Mouse (Mus musculus) midbrain, embryonic 15.5 days (tissue): ENCODE results near the gene Prdx1. TPM values are rescaled to one million over a fixed set of nuclear protein-coding genes. Genes with fewer than 3 reads are reported as not detected.

Source experiments
- ATAC-seq: fragments of 200-750 bp; cut with Nextera tagmentation; replicated peaks from 2 replicates; pipeline ENCODE4 v1.8.0; 2017; ENCODE audit warnings: moderate TSS enrichment
- H3K27ac ChIP-seq: fragments of 300-500 bp; sonication (generic); 2 replicates; pipeline ENCODE4 v1.5.1; 2015; ENCODE audit warnings: mild to moderate bottlenecking, inconsistent platforms
- H3K27me3 ChIP-seq: fragments of 300-500 bp; sonication (generic); replicated peaks from 2 replicates; pipeline ENCODE4 v1.6.1; 2015; ENCODE audit warnings: inconsistent platforms
- H3K36me3 ChIP-seq: fragments of 300-500 bp; sonication (generic); replicated peaks from 2 replicates; pipeline ENCODE4 v1.6.1; 2015; ENCODE audit warnings: inconsistent platforms
- H3K4me1 ChIP-seq: fragments of 300-500 bp; sonication (generic); 2 replicates; pipeline ENCODE4 v1.6.1; 2015; ENCODE audit warnings: inconsistent platforms
- H3K4me2 ChIP-seq: fragments of 300-500 bp; sonication (generic); 2 replicates; pipeline ENCODE4 v1.6.1; 2015; ENCODE audit warnings: inconsistent platforms, mild to moderate bottlenecking, moderate library complexity
- H3K4me3 ChIP-seq: fragments of 300-500 bp; sonication (generic); 2 replicates; pipeline ENCODE4 v1.5.1; 2015; ENCODE audit warnings: mild to moderate bottlenecking, inconsistent platforms
- H3K9ac ChIP-seq: fragments of 300-500 bp; sonication (generic); 2 replicates; pipeline ENCODE4 v1.6.1; 2015; ENCODE audit warnings: mild to moderate bottlenecking, inconsistent platforms
- H3K9me3 ChIP-seq: fragments of 300-500 bp; sonication (generic); 2 replicates; pipeline ENCODE4 v1.6.1; 2016; ENCODE audit warnings: inconsistent platforms
- WGBS: fragments of 180-500 bp; shearing (Covaris S2); methylation state at CpG from one replicate; pipeline ENCODE4 v1.1.7; 2015; ENCODE audit warnings: mixed read lengths; 5-methylcytosine and 5-hydroxymethylcytosine counted together
- polyA plus RNA-seq: library from polyadenylated mRNA; unstranded; fragments of >200 nt; fragmentation: Nextera tagmentation; extraction: Ambion mirVana; gene quantifications from 2 replicates; pipeline ENCODE4 v1.2.1, GENCODE M21; 2015

Prdx1 gene
- polyA plus RNA-seq, 1 experiment from 2014 or later = 370 TPM

DNA sequence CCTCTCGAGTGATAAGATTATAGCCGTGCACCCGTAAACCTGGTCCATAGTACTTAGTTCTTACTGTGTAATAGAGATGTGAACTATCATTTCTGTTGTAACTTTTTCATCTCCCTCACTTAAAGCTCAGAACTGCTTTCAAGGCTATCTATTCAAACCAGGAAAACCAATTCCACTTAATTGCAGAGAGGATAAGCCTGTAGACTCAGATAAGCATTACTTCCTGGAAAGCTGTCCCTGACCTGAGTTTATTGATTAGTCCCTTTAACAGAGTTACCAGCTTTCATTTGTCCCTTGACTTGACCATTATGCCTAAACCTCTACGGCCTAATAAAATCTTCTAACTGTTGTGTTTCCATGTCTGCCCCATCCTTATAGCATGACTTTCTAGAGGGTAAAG, 1.4 kb upstream of the Prdx1 start:
- peaks cover 21% of the 10 kb centered on the region for H3K4me1 ChIP-seq
- 87% methylated on average over 4 of the region's 4 CpGs for WGBS
- H3K36me3 ChIP-seq = no peaks in the 10 kb centered on the region
- no peak overlapping the region for H3K9ac ChIP-seq
- no peak overlapping the region for H3K4me3 ChIP-seq
- no peak overlapping the region for H3K27ac ChIP-seq
- ATAC-seq = no peak
- no peaks in the 10 kb centered on the region for H3K9me3 ChIP-seq
- H3K4me2 ChIP-seq = no peak overlapping the region
- no peaks in the 10 kb centered on the region for H3K27me3 ChIP-seq

DNA sequence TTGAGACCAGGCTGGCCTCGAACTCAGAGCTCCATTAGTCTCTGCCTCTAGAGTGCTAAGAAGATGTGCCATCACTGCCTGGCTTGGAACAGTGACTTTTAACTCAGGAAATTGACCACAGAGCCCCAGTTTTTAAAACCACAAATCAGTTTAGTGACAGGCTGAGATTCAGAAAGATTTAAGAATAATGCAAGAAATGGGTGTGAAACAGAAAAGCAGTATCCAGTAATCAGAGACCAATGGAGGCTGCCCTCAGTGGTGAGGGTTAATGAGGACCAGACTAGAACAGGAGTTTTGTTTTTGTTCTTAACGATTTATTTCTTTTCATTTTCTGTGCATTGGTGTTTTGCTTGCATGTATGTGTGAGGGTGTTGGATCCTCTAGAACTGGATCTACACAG, 679 bp upstream of the Prdx1 start:
- Histone ChIP-seq H3K4me1 (peaks cover 21% of the 10 kb centered on the region), H3K27me3 (no peaks in the 10 kb centered on the region), H3K4me2 (peak overlapping the region; percentile 84), H3K36me3 (no peaks in the 10 kb centered on the region), H3K27ac (peak overlapping the region; percentile 86; the same call in 1 of the 2 replicates), H3K4me3 (peak overlapping the region; percentile 91), H3K9ac (no peak overlapping the region; the same call in 1 of the 2 replicates), H3K9me3 (no peaks in the 10 kb centered on the region)
- no peak for ATAC-seq
- 68% methylated on average over 2 of the region's 2 CpGs for WGBS

- H3K9me3 ChIP-seq = no peaks in the 10 kb centered on the region
- H3K9ac ChIP-seq = no peak overlapping the region
- WGBS = 19% methylated on average over 1 of the region's 1 CpGs
- no peak for ATAC-seq
- H3K4me2 ChIP-seq = peak overlapping the region; percentile 84
- peak overlapping the region; percentile 91; the same call in 1 of the 2 replicates for H3K4me3 ChIP-seq
- peaks cover 2% of the 10 kb centered on the region; the same call in 1 of the 2 replicates for H3K36me3 ChIP-seq
- no peak overlapping the region for H3K27ac ChIP-seq
- peaks cover 21% of the 10 kb centered on the region for H3K4me1 ChIP-seq
- H3K27me3 ChIP-seq = no peaks in the 10 kb centered on the region
Observed at GRCm38 (mm10) chr4:116687041-116687440, 1.7 kb downstream of the Prdx1 start.

GRCm38 (mm10) chr4:116689309-116689876, 4.0 kb downstream of the Prdx1 start:
- peaks cover 21% of the 10 kb centered on the region for H3K4me1 ChIP-seq
- ATAC-seq = no peak
- no peaks in the 10 kb centered on the region for H3K9me3 ChIP-seq
- H3K9ac ChIP-seq = no peak overlapping the region
- H3K36me3 ChIP-seq = peaks cover 12% of the 10 kb centered on the region; the same call in 1 of the 2 replicates
- no peak overlapping the region for H3K27ac ChIP-seq
- H3K27me3 ChIP-seq = no peaks in the 10 kb centered on the region
- WGBS = 92% methylated on average over 4 of the region's 4 CpGs
- H3K4me2 ChIP-seq = no peak overlapping the region
- H3K4me3 ChIP-seq = no peak overlapping the region

DNA sequence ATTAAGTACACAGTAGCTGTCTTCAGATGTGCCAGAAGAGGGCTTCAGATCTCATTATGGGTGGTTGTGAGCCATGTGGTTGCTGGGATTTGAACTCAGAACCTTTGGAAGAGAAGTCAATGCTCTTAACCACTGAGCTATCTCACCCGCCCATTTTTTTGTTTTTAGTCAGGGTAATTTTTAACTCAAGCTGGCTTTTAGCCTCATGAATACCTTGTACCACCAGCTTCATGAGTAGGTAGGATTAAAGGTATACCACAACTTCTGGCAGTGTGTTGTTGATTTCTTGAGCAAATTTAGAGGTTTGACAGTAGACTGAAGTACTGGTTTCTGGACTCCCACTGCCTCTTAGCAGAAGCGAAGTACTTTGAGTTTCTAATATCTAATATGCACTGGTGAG, 6.8 kb downstream of the Prdx1 start:
- Histone ChIP-seq H3K27me3 (no peaks in the 10 kb centered on the region), H3K9ac (no peak overlapping the region), H3K36me3 (peaks cover 13% of the 10 kb centered on the region; the same call in 1 of the 2 replicates), H3K4me2 (no peak overlapping the region), H3K9me3 (no peaks in the 10 kb centered on the region), H3K4me1 (peaks cover 2% of the 10 kb centered on the region), H3K27ac (no peak overlapping the region), H3K4me3 (no peak overlapping the region)
- WGBS = 99% methylated on average over 2 of the region's 2 CpGs
- no peak for ATAC-seq

GRCm38 (mm10) chr4:116693785-116694184, 8.4 kb downstream of the Prdx1 start:
- no peaks in the 10 kb centered on the region for H3K27me3 ChIP-seq
- WGBS = 91% methylated on average over 2 of the region's 2 CpGs
- no peak overlapping the region for H3K4me3 ChIP-seq
- no peaks in the 10 kb centered on the region for H3K9me3 ChIP-seq
- H3K4me2 ChIP-seq = no peak overlapping the region
- H3K9ac ChIP-seq = no peak overlapping the region
- H3K27ac ChIP-seq = no peak overlapping the region
- peaks cover 16% of the 10 kb centered on the region; the same call in 1 of the 2 replicates for H3K36me3 ChIP-seq
- no peak for ATAC-seq
- H3K4me1 ChIP-seq = no peaks in the 10 kb centered on the region

DNA sequence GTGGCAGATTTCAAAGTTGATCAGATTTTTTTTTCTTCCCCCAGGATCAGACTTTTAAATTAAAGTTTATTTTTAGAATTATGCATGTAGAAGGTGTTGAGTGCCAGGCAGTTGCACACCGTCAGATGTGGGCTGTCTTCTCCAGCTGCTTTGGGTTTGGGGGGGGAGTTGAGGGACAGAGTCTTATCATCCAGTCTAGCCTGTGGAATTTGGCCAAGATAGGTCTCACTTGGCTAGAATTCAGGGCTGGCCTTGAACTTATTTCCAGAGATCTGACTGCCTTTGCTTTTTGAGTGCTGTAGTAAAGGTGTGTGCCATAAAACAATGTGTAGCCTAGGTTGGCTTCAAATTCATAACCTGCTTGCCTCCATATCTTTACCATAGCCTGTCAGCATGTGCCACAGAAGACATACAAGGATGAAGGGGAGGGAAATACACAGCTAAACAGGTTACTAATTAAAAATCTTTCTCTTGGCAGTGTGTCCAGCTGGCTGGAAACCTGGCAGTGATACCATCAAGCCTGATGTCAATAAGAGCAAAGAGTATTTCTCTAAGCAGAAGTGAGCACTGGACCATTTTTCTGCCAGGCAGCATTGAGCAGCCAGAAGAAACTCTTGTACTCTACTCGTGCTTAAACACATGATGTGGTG, 13.5 kb downstream of the Prdx1 start:
- no peaks in the 10 kb centered on the region for H3K4me1 ChIP-seq
- H3K4me3 ChIP-seq = no peak overlapping the region
- 83% methylated on average over 2 of the region's 2 CpGs for WGBS
- H3K36me3 ChIP-seq = peaks cover 5% of the 10 kb centered on the region; the same call in 1 of the 2 replicates
- H3K27me3 ChIP-seq = no peaks in the 10 kb centered on the region
- no peak overlapping the region for H3K9ac ChIP-seq
- no peak overlapping the region for H3K4me2 ChIP-seq
- no peaks in the 10 kb centered on the region for H3K9me3 ChIP-seq
- no peak overlapping the region for H3K27ac ChIP-seq
- no peak for ATAC-seq

- Histone ChIP-seq H3K27me3 (no peaks in the 10 kb centered on the region), H3K27ac (no peak overlapping the region), H3K9me3 (no peaks in the 10 kb centered on the region), H3K4me2 (no peak overlapping the region), H3K36me3 (0 out of 2 replicates have a peak, but pooled peaks cover 4% of the 10 kb centered on the region), H3K4me1 (no peaks in the 10 kb centered on the region), H3K9ac (no peak overlapping the region), H3K4me3 (no peak overlapping the region)
- 96% methylated on average over 1 of the region's 1 CpGs for WGBS
- no peak for ATAC-seq
Observed at GRCm38 (mm10) chr4:116700964-116701363, 15.6 kb downstream of the Prdx1 start.

DNA sequence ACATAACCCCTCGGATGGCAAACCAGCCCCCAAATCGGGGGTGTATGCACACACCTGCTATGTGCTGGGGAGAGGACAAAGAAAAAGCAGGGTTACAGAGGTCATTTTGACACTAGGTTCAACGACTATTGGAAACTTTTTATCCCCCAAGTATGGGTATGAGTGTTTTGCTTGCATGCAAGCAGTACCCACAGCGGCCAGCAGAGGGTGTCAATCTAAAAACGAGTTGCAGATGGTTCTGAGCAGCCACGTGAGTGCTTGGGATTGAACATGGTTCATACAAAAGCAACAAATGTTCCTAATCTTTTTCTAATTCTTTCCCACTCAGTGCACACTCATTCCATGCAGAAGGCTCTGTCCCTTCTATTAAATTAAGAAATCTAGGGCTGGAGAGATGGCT, 18.5 kb downstream of the Prdx1 start:
- Histone ChIP-seq H3K36me3 (no peaks in the 10 kb centered on the region), H3K27me3 (no peaks in the 10 kb centered on the region), H3K4me2 (no peak overlapping the region), H3K4me3 (no peak overlapping the region), H3K9ac (no peak overlapping the region), H3K4me1 (peaks cover 8% of the 10 kb centered on the region), H3K9me3 (no peaks in the 10 kb centered on the region), H3K27ac (no peak overlapping the region)
- ATAC-seq = no peak
- 39% methylated on average over 6 of the region's 6 CpGs for WGBS

- Histone ChIP-seq H3K4me1 (peaks cover 13% of the 10 kb centered on the region), H3K9me3 (no peaks in the 10 kb centered on the region), H3K9ac (peak overlapping the region; percentile 60), H3K4me3 (peak overlapping the region; percentile 63), H3K36me3 (no peaks in the 10 kb centered on the region), H3K27me3 (no peaks in the 10 kb centered on the region), H3K27ac (peak overlapping the region; percentile 73), H3K4me2 (peak overlapping the region; percentile 70)
- peak; percentile 12; the same call in 1 of the 2 replicates for ATAC-seq
- WGBS = 20% methylated on average over 9 of the region's 9 CpGs
Observed at GRCm38 (mm10) chr4:116707666-116708065, 22.3 kb downstream of the Prdx1 start.

- Histone ChIP-seq H3K9me3 (no peaks in the 10 kb centered on the region), H3K4me2 (peak within 1 kb of the TSS; percentile 86), H3K27ac (peak within 1 kb of the TSS; percentile 73), H3K9ac (peak within 1 kb of the TSS; percentile 60), H3K27me3 (no peaks in the 10 kb centered on the region), H3K4me1 (peaks cover 13% of the 10 kb centered on the region), H3K36me3 (no peaks in the 10 kb centered on the region), H3K4me3 (peak within 1 kb of the TSS; percentile 63)
- ATAC-seq = peak; percentile 99
- under 1% methylated on average over 29 of the region's 29 CpGs for WGBS
Observed at GRCm38 (mm10) chr4:116708201-116708764, 22.9 kb downstream of the Prdx1 start, which contains the start of the genes Mmachc and Ccdc163. Gene Mmachc (minus strand): TSS chr4:116708406. Gene Ccdc163 (plus strand): TSS chr4:116708509.

GRCm38 (mm10) chr4:116708791-116709390, 23.5 kb downstream of the Prdx1 start:
- 6% methylated on average over 9 of the region's 9 CpGs for WGBS
- Histone ChIP-seq H3K36me3 (no peaks in the 10 kb centered on the region), H3K27me3 (no peaks in the 10 kb centered on the region), H3K9me3 (no peaks in the 10 kb centered on the region), H3K4me3 (peak overlapping the region; percentile 63), H3K4me2 (peak overlapping the region; percentile 86), H3K9ac (peak overlapping the region; percentile 43), H3K27ac (no peak overlapping the region), H3K4me1 (peaks cover 13% of the 10 kb centered on the region)
- peak; percentile 43 for ATAC-seq
